ENCODE assay signal across 11 mouse cellular contexts in the genomic region with DNA sequence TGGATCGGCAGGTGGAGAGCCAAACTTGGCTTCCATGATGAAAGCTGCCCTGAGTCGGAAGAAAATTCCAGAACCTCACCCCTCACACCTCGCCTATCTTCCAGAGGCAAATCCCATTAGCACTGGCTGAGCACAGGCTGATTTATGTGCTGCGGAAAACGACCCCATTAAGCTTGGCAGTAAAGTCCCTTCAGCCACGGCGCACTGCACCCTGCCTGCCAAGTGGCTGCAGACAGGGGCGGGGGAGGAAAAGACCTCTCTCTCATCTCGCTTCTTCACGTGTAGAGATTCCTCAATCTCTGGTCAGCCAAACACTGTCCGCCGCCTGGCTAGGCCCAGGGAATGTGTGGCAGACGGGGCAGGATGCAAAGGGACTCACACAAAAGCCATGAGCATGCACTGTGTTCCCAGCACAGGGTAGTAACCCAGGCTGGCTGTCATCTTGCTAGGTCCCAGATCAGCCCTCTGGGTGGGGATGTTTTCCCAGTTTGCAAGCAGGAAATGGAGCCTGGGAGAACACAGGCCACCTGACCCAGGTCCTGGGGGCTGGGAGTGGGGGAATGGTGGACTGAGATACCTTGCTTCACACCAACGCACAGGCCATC.
DNase-seq lines count a peak whose midpoint lies in the region; ATAC-seq lines count a peak whose summit lies in the region.
"Had no signal": no experiment of that assay in that cellular context is flagged by ENCODE, and none has a peak within 500 bp of the region (broad histone marks: within the 10 kb centered on the region; RNA-seq: fewer than 3 reads in every experiment).

No protein-coding gene starts in this region.

- H3K27ac ChIP-seq in neural tube, embryonic 11.5 days (ENCODE audit: low read depth, low read length), result peak overlapping the region; percentile 36
- H3K27ac ChIP-seq in limb, embryonic 11.5 days (replicated peaks; ENCODE audit: low read depth, low read length), result no peak overlapping the region
- H3K27ac ChIP-seq: heart, adult 2 months had no signal

- no peaks in the 10 kb centered on the region for H3K9me3 ChIP-seq in neural tube, embryonic 11.5 days (ENCODE audit: control insufficient read depth, low read length)
- H3K9me3 ChIP-seq in limb, embryonic 11.5 days (ENCODE audit: control insufficient read depth, low read length), result no peaks in the 10 kb centered on the region

- H3K4me3 ChIP-seq in neural tube, embryonic 11.5 days (ENCODE audit: low read depth, low read length), result no peak overlapping the region
- H3K4me3 ChIP-seq in limb, embryonic 11.5 days (ENCODE audit: low read depth, low read length), result no peak overlapping the region
- H3K4me3 ChIP-seq: heart, adult 2 months had no signal

- peaks cover 3% of the 10 kb centered on the region; the same call in 1 of the 2 replicates for H3K4me1 ChIP-seq in neural tube, embryonic 11.5 days (ENCODE audit: control insufficient read depth, insufficient read depth, low read length)
- peaks cover 14% of the 10 kb centered on the region for H3K4me1 ChIP-seq in limb, embryonic 11.5 days (ENCODE audit: control insufficient read depth, insufficient read depth, low read length)

- no peak for ATAC-seq in neural tube, embryonic 11.5 days (ENCODE audit: insufficient read depth, low FRiP score, low TSS enrichment)
- ATAC-seq in limb, embryonic 11.5 days (ENCODE audit: insufficient number of reproducible peaks, low FRiP score, low TSS enrichment, low read depth), result no peak
- ATAC-seq: CD4-positive, CD25-positive, alpha-beta regulatory T cell, adult 4 months had no signal

- DNase-seq in kidney, postnatal 10 days, result peak; percentile 36
- DNase-seq in kidney, adult 8-10 months, result no peak
- peak; percentile 49 for DNase-seq in neural tube, embryonic 11.5 days (ENCODE audit: low spot score)
- no peak for DNase-seq in neural tube, embryonic 10.5 days (ENCODE audit: extremely low spot score, low spot score)
- peak; percentile 72 for DNase-seq in limb, embryonic 11.5 days (ENCODE audit: low spot score)
- peak; percentile 12 for DNase-seq in yolk sac, embryonic 10.5 days (ENCODE audit: low spot score)
- no peak for DNase-seq in spleen, postnatal 10 days (ENCODE audit: low spot score in 2 of 2)
- DNase-seq in layer of hippocampus, adult 8-10 months (ENCODE audit: low spot score in 2 of 2), result no peak
- DNase-seq: cerebellum, adult 9-10 months; heart, adult 2 months had no signal

- H3K27me3 ChIP-seq in neural tube, embryonic 11.5 days (ENCODE audit: control insufficient read depth, insufficient read depth, low read length), result no peaks in the 10 kb centered on the region
- no peaks in the 10 kb centered on the region for H3K27me3 ChIP-seq in limb, embryonic 11.5 days (ENCODE audit: control insufficient read depth, insufficient read depth, low read length)

- no peaks in the 10 kb centered on the region for H3K36me3 ChIP-seq in neural tube, embryonic 11.5 days (ENCODE audit: control insufficient read depth, insufficient read depth, low read length)
- H3K36me3 ChIP-seq in limb, embryonic 11.5 days (ENCODE audit: control insufficient read depth, insufficient read depth, low read length), result no peaks in the 10 kb centered on the region

- 25% methylated on average over 14 of the region's 14 CpGs for WGBS in neural tube, embryonic 11.5 days
- WGBS in limb, embryonic 11.5 days, result 13% methylated on average over 14 of the region's 14 CpGs

- no peak overlapping the region for H3K9ac ChIP-seq in neural tube, embryonic 11.5 days (ENCODE audit: low read length)
- no peak overlapping the region for H3K9ac ChIP-seq in limb, embryonic 11.5 days (ENCODE audit: low read length)

- no peak overlapping the region for H3K4me2 ChIP-seq in neural tube, embryonic 11.5 days (ENCODE audit: low read depth)
- H3K4me2 ChIP-seq in limb, embryonic 11.5 days (ENCODE audit: low read depth, severe bottlenecking), result peak overlapping the region; percentile 3

Comparison
In these comparisons a context has a peak if more than half of its experiments do, and no peak if none do; other contexts are left out.
1. DNase-seq: peak in kidney, postnatal 10 days (single experiment), neural tube, embryonic 11.5 days (single experiment), limb, embryonic 11.5 days (single experiment) and yolk sac, embryonic 10.5 days (single experiment); none in kidney, adult 8-10 months (0 of 2), neural tube, embryonic 10.5 days (single experiment), spleen, postnatal 10 days (0 of 2) and layer of hippocampus, adult 8-10 months (0 of 2).